Mouse (Mus musculus) left cerebral cortex, adult 18-20 months (tissue): ENCODE results near the gene Tex14. TPM values are rescaled to one million over a fixed set of nuclear protein-coding genes. Genes with fewer than 3 reads are reported as not detected.
A peak's percentile ranks its signal among the peaks of the same experiment; 100 is the strongest.

Experiments used
- DNase-seq, 2 experiments: peaks; one replicate each; pipeline ENCODE4 v3.0.0; 2021 to 2022; ENCODE audit warnings: low spot score in 2 of 2, mixed read lengths in 1 of 2
- total RNA-seq, 2 experiments: library from RNA; stranded (reverse); gene quantifications; 2 replicates each; pipeline ENCODE4 v1.2.3; 2021

The Tex14 gene
- total RNA-seq, 2 experiments from 2014 or later = 0.14 to 0.30 TPM

DNA sequence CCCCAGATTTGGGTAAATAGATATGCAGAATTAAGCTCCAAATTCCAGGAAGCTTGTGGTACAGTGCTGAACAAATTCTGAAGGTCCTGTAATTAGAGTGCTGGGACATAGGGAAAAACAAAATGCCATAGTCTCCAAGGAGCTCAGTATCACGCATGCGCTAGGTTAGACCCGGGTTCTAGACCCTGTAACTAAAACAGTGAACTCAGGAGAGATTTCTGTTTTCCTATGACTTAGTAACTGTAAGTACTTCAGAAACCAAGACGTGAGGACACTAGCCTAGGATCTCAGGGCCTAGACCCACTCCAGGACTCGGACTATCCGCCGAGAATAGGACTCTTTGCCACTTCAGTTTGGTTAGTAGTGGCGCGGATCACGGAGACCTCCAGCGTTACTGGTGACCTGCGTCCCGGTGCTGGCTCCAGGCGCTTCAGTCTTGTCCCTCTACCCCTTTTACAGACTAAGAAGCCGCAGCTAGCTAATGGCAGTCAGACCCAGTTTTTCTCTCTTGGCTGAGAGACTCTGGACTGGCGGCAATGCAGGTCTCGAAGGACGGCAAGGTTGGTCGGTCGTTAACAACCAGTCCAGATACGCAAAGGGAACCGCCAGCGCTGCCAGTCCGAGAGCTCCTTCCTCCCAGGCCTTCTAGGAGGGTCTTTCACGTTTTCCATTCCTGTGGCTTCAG is 186.1 kb downstream of the Tex14 start:
- DNase-seq = no peak

DNA sequence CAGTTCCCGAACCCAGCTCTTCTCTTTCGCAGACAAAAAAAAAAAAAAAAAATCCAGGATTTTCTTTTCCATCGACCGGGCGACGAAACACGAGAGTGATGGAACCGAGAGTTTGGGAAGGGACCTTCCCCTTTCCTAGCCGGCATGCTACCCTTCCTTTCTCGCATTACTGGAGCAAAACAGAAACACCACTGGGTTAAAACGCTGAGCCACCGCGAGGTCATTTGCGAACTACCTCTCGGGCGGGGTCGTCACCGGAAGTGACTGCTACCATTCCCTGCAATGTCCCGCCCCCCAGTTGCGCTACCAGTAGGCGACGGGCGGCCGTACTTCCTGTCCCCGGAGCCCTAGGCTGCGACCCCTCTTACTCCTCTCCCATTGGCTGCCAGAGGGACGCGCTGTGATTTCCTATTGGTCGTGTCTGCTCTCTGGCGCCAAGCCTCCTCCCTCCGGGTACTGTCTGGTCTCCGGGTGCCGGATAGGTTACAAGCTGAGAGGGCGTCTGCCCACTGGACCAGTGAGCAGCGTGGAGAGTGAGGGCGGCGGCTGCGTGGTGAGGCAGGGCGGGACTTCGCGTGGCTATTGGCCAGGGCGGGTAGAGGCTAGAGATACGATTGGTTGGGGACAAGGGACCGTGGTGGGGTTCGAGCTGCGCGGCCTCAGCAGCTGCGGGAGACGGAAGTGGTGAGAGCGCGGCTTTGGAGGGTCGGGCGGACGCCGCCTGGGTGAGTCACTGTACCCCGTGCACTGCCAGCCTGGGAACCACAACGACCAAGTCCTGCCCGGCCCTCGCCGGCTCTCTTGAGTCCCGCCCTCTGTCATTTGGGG is 186.9 kb downstream of the Tex14 start, which contains the start of gene Mtmr4:
TSS of gene Mtmr4 (plus strand) at position 637 of the 828 bp plus-strand sequence.
- peak; percentile 98 to 100 for DNase-seq

DNA sequence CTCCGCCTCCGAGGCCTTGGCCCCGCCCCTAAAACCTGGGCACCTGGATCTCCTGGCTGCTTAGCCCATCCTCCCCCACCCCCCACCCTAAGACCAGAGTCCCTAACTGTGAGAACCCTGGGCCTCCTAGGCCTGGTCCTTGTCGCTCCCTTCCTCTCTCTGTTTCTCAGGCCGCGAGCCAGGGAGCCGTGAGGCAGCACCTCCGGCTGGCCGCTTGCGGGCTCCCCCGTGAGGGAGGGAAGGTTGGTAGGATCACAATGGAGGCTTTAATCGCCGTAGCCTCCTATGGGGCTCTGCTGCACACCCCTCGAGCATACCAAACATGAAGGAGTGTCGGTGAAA is 187.5 kb downstream of the Tex14 start:
- DNase-seq = no peak

DNA sequence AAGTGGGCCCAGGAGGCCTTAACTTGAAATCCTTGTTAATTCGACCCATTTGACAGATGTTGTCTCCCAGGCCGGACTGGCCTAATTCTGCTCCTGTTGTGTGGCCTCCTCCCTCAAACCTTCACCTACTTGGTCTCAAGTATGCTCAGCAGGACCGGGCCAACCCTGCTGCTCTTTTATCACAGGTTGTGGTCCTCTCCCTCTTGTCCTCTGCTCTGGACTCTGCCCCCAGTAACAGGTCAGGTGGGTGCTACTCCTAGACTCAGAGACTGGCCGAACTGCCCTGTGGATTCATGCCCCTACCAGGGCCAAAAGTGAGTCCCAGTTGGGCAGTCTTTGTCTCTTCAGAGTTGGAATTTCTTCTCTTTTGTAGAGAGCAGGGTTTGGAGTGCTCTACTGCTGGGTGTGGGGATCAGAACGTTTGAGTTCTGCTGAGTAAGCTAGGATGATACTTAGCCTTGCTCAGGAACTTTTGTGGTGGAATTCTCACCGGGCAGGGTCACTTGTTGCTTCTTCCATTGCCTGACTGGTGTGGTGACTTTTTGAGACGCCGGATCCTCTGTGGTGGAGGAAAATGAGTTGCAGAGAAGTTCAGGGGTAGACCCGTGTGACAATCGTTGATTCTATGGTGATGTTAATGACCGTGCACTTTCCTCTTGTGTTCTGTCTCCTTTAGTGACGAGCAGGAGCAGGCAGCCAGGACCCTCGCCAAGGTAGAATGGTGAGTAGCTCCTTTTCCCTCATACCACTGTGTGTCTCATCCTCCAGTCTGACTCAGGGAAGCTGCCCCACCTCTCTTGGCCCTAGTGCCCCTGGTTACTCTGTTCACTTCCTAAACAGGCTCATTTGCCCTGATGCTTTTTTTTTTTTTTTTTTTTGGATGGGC is 188.1 kb downstream of the Tex14 start:
- DNase-seq = no peak

DNA sequence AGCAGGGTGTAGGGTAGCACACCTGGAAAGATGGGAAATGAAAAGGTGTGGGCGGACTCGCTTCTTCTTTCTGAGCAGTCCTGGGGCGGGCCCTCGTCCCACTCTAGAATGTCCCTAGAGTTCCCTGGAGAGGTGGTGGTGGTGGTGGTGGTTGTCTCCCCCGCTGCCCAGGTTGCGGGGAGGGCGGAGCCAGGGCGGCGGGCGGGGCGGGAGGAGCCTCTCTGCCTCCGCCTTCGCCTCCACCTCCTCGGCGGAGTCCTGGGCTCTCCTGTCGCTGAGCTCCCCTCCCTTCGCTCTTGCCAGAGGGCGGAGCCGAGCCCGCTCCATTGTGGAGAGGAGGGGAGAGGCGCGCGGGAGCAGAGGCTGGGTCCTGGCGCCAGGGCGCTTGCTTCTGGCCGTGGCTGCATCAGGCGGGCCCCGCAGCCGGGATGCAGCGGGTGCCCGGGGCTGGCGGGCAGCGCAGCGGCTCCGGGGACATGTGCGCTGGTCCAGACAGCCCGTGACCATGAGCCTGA is 190.5 kb downstream of the Tex14 start:
- peak; percentile 80 to 89 for DNase-seq

DNA sequence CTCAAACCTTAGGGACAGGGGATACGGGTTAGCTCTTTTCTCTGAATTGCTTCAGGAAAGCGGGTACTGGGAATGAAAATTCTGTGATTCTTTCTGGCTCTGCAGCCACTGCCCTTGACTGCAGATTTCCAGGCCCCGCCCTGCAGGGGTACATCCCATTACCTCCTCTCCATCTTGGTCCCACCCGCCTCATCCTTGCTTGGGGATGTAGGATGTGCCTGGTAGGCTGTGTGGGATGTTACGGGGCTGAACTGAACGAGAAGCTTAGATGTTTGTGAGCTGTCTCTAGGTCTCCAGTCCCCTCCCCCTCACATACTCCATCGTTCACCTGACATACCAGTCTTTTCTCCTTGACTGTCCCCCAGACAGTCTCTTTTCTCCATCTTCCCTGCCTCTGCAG is 191.1 kb downstream of the Tex14 start:
- DNase-seq = peak in 1 of 2 experiments; percentile 51

DNA sequence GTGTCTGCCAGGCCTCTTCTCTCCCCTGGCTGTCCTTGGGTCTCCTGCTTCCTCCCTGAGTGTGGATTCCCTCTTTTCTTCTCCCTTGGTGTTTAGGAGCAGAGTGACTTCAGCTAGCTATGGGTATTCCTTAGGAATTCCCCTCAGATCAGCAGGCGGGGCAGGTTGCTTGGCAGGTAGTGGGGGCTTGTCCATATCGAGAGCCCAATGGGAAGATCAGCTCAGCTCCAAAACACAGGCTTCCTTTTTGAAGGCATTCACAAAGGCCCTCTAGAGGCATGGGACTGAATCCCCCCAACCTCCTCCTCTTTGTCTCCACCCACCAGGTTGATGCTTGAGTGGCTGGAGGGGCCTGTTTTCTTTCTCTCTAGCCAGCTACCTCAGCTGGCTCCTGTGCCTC is 191.6 kb downstream of the Tex14 start:
- no peak for DNase-seq

DNA sequence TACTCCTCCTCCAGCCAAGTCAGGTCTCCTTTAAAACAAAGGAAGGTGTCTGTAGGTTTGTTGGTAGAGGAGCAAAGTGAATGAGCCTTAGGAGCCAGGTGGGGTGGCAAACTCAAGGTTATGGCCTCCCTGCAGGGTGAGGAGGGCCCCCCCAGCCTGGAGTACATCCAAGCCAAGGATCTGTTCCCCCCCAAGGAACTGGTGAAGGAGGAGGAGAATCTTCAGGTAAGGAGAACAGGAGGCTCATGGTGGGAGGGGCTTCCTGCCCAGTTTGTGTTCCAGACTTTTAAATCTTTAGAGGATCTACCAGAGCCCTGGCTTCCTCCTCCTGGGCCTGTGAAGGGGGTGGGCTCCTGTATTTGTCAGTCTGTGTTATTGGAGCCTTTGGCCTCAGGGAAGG is 192.2 kb downstream of the Tex14 start:
- DNase-seq = no peak

DNA sequence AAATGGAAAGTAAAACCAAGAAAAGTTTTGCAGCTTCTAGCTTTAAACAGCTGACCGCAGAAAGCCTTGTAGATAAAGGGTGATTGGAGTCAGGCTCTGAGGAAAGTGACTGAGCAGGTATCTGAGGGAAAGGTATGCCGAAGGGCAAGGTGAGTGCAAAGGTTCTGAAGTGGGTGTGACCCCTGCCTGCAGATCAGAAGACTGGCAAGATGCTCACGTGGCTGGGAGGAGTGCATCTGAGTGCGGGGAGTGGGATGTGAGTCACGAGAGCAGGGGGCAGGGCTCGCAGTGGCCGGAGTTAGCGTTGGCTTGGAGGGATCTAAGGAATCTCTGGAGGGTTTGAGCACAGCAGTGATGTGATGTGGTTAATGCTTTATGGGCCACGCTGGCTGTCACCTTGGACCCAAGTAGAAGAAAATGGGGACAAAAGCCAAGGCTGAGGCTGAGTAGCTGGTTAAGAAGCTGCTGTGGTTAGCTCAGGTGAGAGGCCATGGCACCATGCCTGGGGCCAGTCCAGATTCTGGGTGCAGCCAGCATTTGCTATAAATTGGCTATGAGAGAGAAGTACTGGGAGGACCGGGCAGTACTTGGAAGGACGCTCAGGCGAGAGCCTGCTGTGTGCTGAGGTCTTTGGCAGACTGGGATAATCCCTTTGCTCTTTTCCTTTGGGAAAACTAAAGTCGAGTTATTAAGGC is 194.7 kb downstream of the Tex14 start:
- no peak for DNase-seq

DNA sequence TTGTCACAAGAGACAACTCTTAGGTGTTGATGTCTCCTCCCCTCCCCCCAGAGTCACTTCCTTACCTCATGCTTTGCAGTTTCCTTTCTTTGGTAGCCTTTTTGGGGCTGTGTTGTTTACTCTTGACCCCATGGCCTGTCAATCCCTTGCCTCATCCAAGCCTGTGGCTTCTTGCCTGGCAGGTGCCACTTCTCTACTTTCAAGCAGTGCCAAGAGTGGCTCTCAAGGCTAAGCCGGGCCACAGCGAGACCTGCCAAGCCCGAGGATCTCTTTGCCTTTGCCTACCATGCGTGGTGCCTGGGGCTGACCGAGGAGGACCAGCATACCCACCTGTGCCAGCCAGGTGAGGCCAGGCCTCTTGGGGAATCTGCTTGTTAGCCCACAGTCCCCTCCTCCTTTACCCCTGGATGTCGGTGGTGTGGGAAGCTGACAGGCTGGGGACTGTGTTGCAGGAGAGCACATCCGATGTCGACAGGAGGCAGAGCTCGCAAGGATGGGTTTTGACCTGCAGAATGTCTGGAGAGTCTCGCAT is 195.5 kb downstream of the Tex14 start:
- DNase-seq = no peak

DNA sequence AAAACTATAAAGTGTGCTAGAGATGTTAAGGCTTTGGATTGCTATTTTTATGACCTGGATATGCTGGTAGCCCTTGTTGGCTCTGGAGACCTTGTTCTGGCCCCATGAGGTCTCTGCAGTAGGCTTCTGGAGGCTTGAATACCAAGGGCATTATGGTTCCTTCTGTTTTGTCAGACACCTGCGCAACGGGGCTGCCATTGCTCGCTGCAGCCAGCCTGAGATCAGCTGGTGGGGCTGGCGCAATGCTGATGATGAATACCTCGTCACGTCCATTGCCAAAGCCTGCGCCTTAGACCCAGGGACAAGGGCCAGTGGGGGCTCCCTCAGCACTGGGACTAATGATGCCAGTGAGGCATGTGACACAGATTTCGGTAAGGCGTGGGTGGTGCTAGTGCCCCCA is 197.4 kb downstream of the Tex14 start:
- DNase-seq = no peak

DNA sequence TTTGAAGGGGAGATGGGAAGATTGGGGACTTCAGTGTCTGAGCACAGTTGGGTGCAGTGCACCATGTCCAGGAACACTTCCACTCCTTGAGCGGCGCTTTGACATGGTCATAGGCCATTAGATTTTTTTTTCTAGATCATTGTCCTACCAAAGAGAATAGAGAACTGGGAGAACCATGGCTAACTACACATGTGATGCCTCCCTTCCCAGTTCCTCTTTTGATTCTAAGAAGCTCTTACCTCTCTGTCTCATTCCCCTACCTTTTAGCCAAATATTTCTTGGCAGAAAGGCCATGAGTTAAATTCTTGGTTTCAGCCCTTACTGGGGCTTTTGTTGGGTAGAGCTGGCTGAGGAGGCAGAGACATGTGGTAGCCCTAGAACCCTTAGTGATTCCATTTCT is 198.7 kb downstream of the Tex14 start:
- no peak for DNase-seq

Other genes starting within 250 kb of the Tex14 start
- gene Ppm1e, start 46.0 kb upstream of the Tex14 start, total RNA-seq = 100 to 1,000 TPM; 134 to 135 TPM
- gene Rad51c, start 111 bp upstream of the Tex14 start, total RNA-seq = 1 to 10 TPM; 3.1 to 4.2 TPM
- gene Gm11492, start 161.6 kb downstream of the Tex14 start, total RNA-seq = under 1 TPM in 1 of 2 experiments, not detected in 1; 0.21 TPM
- 100 to 1,000 TPM; 175 to 183 TPM for gene Sept4, start 163.8 kb downstream of the Tex14 start, total RNA-seq
- 100 to 1,000 TPM in 1 of 2 experiments, 10 to 100 TPM in 1; 93.9 to 101 TPM for gene Mtmr4, start 187.1 kb downstream of the Tex14 start, total RNA-seq
- gene Hsf5, start 212.1 kb downstream of the Tex14 start, total RNA-seq = under 1 TPM; 0.49 to 0.58 TPM